Mouse (Mus musculus) testis, adult 2 months (tissue): ENCODE data around the gene Calml4. TPM values are rescaled to one million over a fixed set of nuclear protein-coding genes. Genes with fewer than 3 reads are reported as not detected.

Source experiments
- H3K27ac ChIP-seq: fragments of 200-500 bp; 2 replicates; pipeline ENCODE4 v1.5.1; 2012; ENCODE audit warnings: low read depth, low read length; ENCODE audit not compliant: control insufficient read depth, insufficient read depth
- H3K27me3 ChIP-seq: fragments of 200-500 bp; 2 replicates; pipeline ENCODE4 v1.6.1; 2012; ENCODE audit warnings: mild to moderate bottlenecking, low read length, moderate library complexity; ENCODE audit not compliant: control insufficient read depth, insufficient read depth
- H3K36me3 ChIP-seq: fragments of 200-500 bp; 2 replicates; pipeline ENCODE4 v1.6.1; 2012; ENCODE audit warnings: mild to moderate bottlenecking, low read length; ENCODE audit not compliant: control insufficient read depth, insufficient read depth
- H3K4me1 ChIP-seq: fragments of 200-500 bp; 2 replicates; pipeline ENCODE4 v1.6.1; 2012; ENCODE audit warnings: low read length; ENCODE audit not compliant: control insufficient read depth, insufficient read depth
- H3K4me3 ChIP-seq: fragments of 200-500 bp; 2 replicates; pipeline ENCODE4 v1.5.1; 2012; ENCODE audit warnings: low read depth, mild to moderate bottlenecking, low read length, moderate library complexity, mixed read lengths; ENCODE audit not compliant: control insufficient read depth
- CTCF ChIP-seq: fragments of 200-500 bp; IDR thresholded peaks from 2 replicates; pipeline ENCODE4 v1.5.1; 2012; ENCODE audit warnings: low read depth, mild to moderate bottlenecking, inconsistent platforms, low read length, moderate library complexity; ENCODE audit not compliant: control insufficient read depth, insufficient read depth, insufficient replicate concordance
- POLR2A ChIP-seq: fragments of 200-500 bp; IDR thresholded peaks from 2 replicates; pipeline ENCODE4 v1.6.1; 2012; ENCODE audit warnings: low read depth, mild to moderate bottlenecking, inconsistent platforms, low read length, moderate library complexity; ENCODE audit not compliant: control insufficient read depth
- polyA plus RNA-seq: library from polyadenylated mRNA; depleted of rRNA; stranded (reverse); fragments of >200 nt; gene quantifications from 2 replicates; pipeline ENCODE4 v1.2.3, GENCODE M21; 2012; rRNA removed

Gene Calml4
- polyA plus RNA-seq, 1 experiment = 5.2 TPM

GRCm38 (mm10) chr9:62905039-62905438, 47.2 kb downstream of the Calml4 start:
- H3K36me3 ChIP-seq = no peaks in the 10 kb centered on the region; the same call in 1 of the 2 replicates
- H3K27ac ChIP-seq = no peak overlapping the region
- TF ChIP-seq POLR2A = no peak
- no peak for TF ChIP-seq CTCF
- H3K27me3 ChIP-seq = no peaks in the 10 kb centered on the region
- H3K4me3 ChIP-seq = no peak overlapping the region
- H3K4me1 ChIP-seq = no peaks in the 10 kb centered on the region

- no peak overlapping the region for H3K4me3 ChIP-seq
- H3K4me1 ChIP-seq = no peaks in the 10 kb centered on the region
- no peak for TF ChIP-seq CTCF
- no peak for TF ChIP-seq POLR2A
- no peak overlapping the region for H3K27ac ChIP-seq
- H3K36me3 ChIP-seq = no peaks in the 10 kb centered on the region
- no peaks in the 10 kb centered on the region for H3K27me3 ChIP-seq
Measured at GRCm38 (mm10) chr9:62913390-62914069, 55.6 kb downstream of the Calml4 start.

- Histone ChIP-seq H3K27me3 (no peaks in the 10 kb centered on the region), H3K4me3 (no peak overlapping the region), H3K36me3 (no peaks in the 10 kb centered on the region), H3K27ac (no peak overlapping the region), H3K4me1 (no peaks in the 10 kb centered on the region)
- no peak for TF ChIP-seq POLR2A
- TF ChIP-seq CTCF = no peak
Measured at GRCm38 (mm10) chr9:62917059-62917458, 59.2 kb downstream of the Calml4 start.

GRCm38 (mm10) chr9:62920877-62921276, 63.0 kb downstream of the Calml4 start:
- H3K27me3 ChIP-seq = no peaks in the 10 kb centered on the region
- no peak overlapping the region for H3K4me3 ChIP-seq
- peaks cover 1% of the 10 kb centered on the region; the same call in 1 of the 2 replicates for H3K36me3 ChIP-seq
- no peaks in the 10 kb centered on the region for H3K4me1 ChIP-seq
- no peak for TF ChIP-seq CTCF
- no peak for TF ChIP-seq POLR2A
- H3K27ac ChIP-seq = no peak overlapping the region

DNA sequence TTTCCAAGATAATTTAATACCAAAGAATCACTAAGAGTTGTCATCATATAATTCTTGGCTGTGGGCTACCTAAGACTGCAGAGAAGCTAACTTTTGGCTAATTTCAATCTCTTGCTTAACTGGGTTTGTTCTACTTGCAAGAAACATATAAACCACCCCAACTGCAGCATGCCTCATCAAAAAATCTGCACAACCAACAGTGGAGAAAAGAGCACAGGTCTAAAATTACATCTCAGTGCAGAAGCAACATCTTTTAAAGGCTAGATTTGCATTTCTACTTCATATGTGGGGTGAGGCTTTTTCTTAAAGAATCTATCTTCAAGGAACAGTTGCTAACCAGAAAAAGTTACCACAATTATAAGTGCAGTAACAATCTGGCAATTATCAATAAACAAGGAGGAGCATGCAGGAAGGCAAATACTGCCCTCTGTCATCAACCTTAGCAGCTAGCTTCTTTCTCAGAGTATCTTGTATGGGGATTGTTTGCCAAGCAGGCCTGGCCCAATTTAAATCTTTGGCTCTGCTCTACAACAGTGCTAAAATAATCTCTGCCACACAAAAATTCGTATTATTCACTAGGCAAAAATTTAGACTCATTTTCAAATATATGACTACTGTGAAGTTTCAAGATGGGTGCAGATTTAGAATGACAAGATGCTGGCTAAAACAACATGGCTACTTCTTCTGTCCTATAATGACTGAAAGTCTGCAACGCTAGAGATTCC, 67.2 kb downstream of the Calml4 start:
- TF ChIP-seq POLR2A = no peak
- TF ChIP-seq CTCF = no peak
- no peaks in the 10 kb centered on the region for H3K4me1 ChIP-seq
- H3K27ac ChIP-seq = no peak overlapping the region
- H3K27me3 ChIP-seq = no peaks in the 10 kb centered on the region
- peaks cover 1% of the 10 kb centered on the region; the same call in 1 of the 2 replicates for H3K36me3 ChIP-seq
- H3K4me3 ChIP-seq = no peak overlapping the region

Other genes with a start within 250 kb of the Calml4 start
- gene Itga11, start 180.3 kb upstream of the Calml4 start, polyA plus RNA-seq = 3.8 and 4.5 TPM in 2 replicates
- 74.0 and 75.6 TPM in 2 replicates for gene Fem1b, start 46.1 kb upstream of the Calml4 start, polyA plus RNA-seq
- 105 and 109 TPM in 2 replicates for gene Cln6, start 19.3 kb upstream of the Calml4 start, polyA plus RNA-seq
- gene Pias1, start 129.8 kb downstream of the Calml4 start, polyA plus RNA-seq = 215 and 280 TPM in 2 replicates